Mouse (Mus musculus) embryonic facial prominence, embryonic 11.5 days (tissue): ENCODE data around the gene Wasf2. TPM values are rescaled to one million over a fixed set of nuclear protein-coding genes. Genes with fewer than 3 reads are reported as not detected.

ENCODE experiments used
- ATAC-seq: fragments of 200-750 bp; cut with Nextera tagmentation; replicated peaks from 2 replicates; pipeline ENCODE4 v1.8.0; 2017; ENCODE audit warnings: low read depth; ENCODE audit not compliant: insufficient number of reproducible peaks, low FRiP score, low TSS enrichment
- DNase-seq: peaks from one replicate; pipeline ENCODE4 v3.0.0-alpha.2; 2015; ENCODE audit warnings: low spot score
- H3K27ac ChIP-seq: fragments of 300-500 bp; sonication (generic); replicated peaks from 2 replicates; pipeline ENCODE4 v1.5.1; 2014; ENCODE audit warnings: mild to moderate bottlenecking, low read depth, low read length, control low read depth
- H3K27me3 ChIP-seq: fragments of 300-500 bp; sonication (generic); 2 replicates; pipeline ENCODE4 v1.6.1; 2014; ENCODE audit warnings: mild to moderate bottlenecking, low read length, moderate library complexity, mixed read lengths; ENCODE audit not compliant: control insufficient read depth, insufficient read depth
- H3K36me3 ChIP-seq: fragments of 300-500 bp; sonication (generic); replicated peaks from 2 replicates; pipeline ENCODE4 v1.6.1; 2014; ENCODE audit warnings: low read depth, mild to moderate bottlenecking, low read length, moderate library complexity, mixed read lengths; ENCODE audit not compliant: control insufficient read depth, insufficient read depth
- H3K4me1 ChIP-seq: fragments of 300-500 bp; sonication (generic); 2 replicates; pipeline ENCODE4 v1.6.1; 2014; ENCODE audit warnings: low read length, mixed read lengths; ENCODE audit not compliant: control insufficient read depth, insufficient read depth
- H3K4me2 ChIP-seq: fragments of 300-500 bp; sonication (generic); 2 replicates; pipeline ENCODE4 v1.6.1; 2014; ENCODE audit warnings: low read depth, mild to moderate bottlenecking, control low read depth, low read length, moderate library complexity
- H3K4me3 ChIP-seq: fragments of 300-500 bp; sonication (generic); 2 replicates; pipeline ENCODE4 v1.5.1; 2014; ENCODE audit warnings: low read depth, low read length, control low read depth
- H3K9ac ChIP-seq: fragments of 300-500 bp; sonication (generic); replicated peaks from 2 replicates; pipeline ENCODE4 v1.6.1; 2014; ENCODE audit warnings: mild to moderate bottlenecking, control low read depth, low read length
- H3K9me3 ChIP-seq: fragments of 300-500 bp; sonication (generic); replicated peaks from 2 replicates; pipeline ENCODE4 v1.6.1; 2016; ENCODE audit warnings: mild to moderate bottlenecking, low read length, inconsistent platforms, mixed read lengths; ENCODE audit not compliant: control insufficient read depth
- WGBS: fragments of 180-500 bp; shearing (Covaris S2); extraction: QIAGEN DNeasy Blood & Tissue Kit; methylation state at CpG from one replicate; pipeline ENCODE4 v1.1.7; 2014; 5-methylcytosine and 5-hydroxymethylcytosine counted together
- polyA plus RNA-seq: library from polyadenylated mRNA; unstranded; fragments of >200 nt; fragmentation: Nextera tagmentation; extraction: Ambion mirVana; gene quantifications from 2 replicates; pipeline ENCODE4 v1.2.1, GENCODE M21; 2014

Gene Wasf2
- polyA plus RNA-seq, 1 experiment from 2014 or later, result 75.9 TPM

DNA sequence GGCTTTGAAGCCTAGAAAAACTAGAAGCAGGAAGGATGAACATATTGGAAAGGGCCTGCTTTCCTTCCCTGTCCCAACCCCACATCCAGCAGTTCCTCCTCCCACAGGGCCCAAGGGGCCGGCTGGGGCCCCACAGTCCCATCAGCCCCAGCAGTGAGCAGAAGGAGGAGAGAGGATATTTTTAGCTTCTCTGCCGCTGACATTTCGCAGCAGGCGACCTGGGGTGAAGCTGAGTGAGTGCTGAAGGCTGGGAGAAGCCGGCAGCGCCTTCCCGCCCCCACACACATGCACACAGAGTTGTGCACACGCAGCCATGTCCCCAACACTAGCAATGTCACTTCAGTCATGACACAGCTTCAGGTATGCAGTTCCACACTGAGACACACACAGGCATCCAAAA is 42.5 kb upstream of the Wasf2 start:
- no peaks in the 10 kb centered on the region for H3K9me3 ChIP-seq
- H3K4me1 ChIP-seq, result peaks cover 25% of the 10 kb centered on the region
- no peak overlapping the region for H3K27ac ChIP-seq
- no peak overlapping the region for H3K4me3 ChIP-seq
- H3K27me3 ChIP-seq, result no peaks in the 10 kb centered on the region
- H3K36me3 ChIP-seq, result no peaks in the 10 kb centered on the region
- ATAC-seq (no peak), DNase-seq (no peak)
- no peak overlapping the region for H3K9ac ChIP-seq
- no peak overlapping the region for H3K4me2 ChIP-seq
- 32% methylated on average over 8 of the region's 8 CpGs for WGBS

GRCm38 (mm10) chr4:133089319-133089718 is 41.0 kb upstream of the Wasf2 start:
- 89% methylated on average over 9 of the region's 9 CpGs for WGBS
- no peaks in the 10 kb centered on the region for H3K27me3 ChIP-seq

GRCm38 (mm10) chr4:133089802-133090201 is 40.5 kb upstream of the Wasf2 start:
- Histone ChIP-seq H3K9me3 (no peaks in the 10 kb centered on the region), H3K27me3 (no peaks in the 10 kb centered on the region), H3K4me2 (no peak overlapping the region), H3K36me3 (no peaks in the 10 kb centered on the region), H3K4me1 (peaks cover 24% of the 10 kb centered on the region), H3K4me3 (no peak overlapping the region), H3K27ac (no peak overlapping the region), H3K9ac (no peak overlapping the region)
- no peak for DNase-seq
- WGBS, result 69% methylated on average over 4 of the region's 4 CpGs
- no peak for ATAC-seq

More at GRCm38 (mm10) chr4:133089319-133089718, 41.0 kb upstream of the Wasf2 start:
- DNase-seq (no peak), ATAC-seq (no peak)
- no peak overlapping the region for H3K4me2 ChIP-seq
- H3K4me3 ChIP-seq, result no peak overlapping the region
- H3K4me1 ChIP-seq, result peaks cover 28% of the 10 kb centered on the region
- H3K27ac ChIP-seq, result no peak overlapping the region
- no peaks in the 10 kb centered on the region for H3K36me3 ChIP-seq
- no peak overlapping the region for H3K9ac ChIP-seq
- no peaks in the 10 kb centered on the region for H3K9me3 ChIP-seq

DNA sequence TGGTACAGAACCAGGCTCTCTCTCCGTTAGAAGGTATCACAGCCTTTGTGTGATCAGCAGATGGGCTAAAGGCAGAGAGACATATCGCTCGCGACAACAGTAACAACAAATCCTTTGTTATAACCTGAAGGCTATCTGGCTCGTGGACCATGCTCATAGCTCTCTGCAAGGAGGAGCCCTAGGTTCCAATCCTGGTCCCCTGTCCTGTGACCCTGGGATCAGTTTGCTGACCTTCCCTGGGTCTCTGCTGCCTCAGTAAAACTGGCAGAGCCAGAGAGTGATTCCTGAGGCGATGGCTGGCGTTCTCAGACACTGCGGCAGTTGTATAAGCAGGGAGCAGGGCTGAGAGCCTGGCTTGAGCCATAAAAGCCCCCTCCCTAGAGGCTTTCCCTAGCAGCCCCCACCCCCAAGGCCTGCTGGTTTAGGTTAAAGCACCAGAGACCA is 40.0 kb upstream of the Wasf2 start:
- DNase-seq (no peak), ATAC-seq (no peak)
- 14% methylated on average over 8 of the region's 8 CpGs for WGBS
- Histone ChIP-seq H3K27me3 (no peaks in the 10 kb centered on the region), H3K9me3 (no peaks in the 10 kb centered on the region), H3K9ac (peak overlapping the region; percentile 44), H3K4me1 (peaks cover 21% of the 10 kb centered on the region), H3K36me3 (no peaks in the 10 kb centered on the region), H3K4me2 (no peak overlapping the region), H3K27ac (peak overlapping the region; percentile 65), H3K4me3 (no peak overlapping the region)

- DNase-seq (peak; percentile 56), ATAC-seq (no peak)
- 28% methylated on average over 18 of the region's 18 CpGs for WGBS
- Histone ChIP-seq H3K9me3 (no peaks in the 10 kb centered on the region), H3K36me3 (no peaks in the 10 kb centered on the region), H3K9ac (peak overlapping the region; percentile 44), H3K27me3 (no peaks in the 10 kb centered on the region), H3K27ac (peak overlapping the region; percentile 65), H3K4me2 (no peak overlapping the region), H3K4me1 (peaks cover 23% of the 10 kb centered on the region), H3K4me3 (no peak overlapping the region)
These were observed 39.4 kb upstream of the Wasf2 start for GRCm38 (mm10) chr4:133090720-133091458.

GRCm38 (mm10) chr4:133091459-133091785 is 38.9 kb upstream of the Wasf2 start:
- 83% methylated on average over 4 of the region's 4 CpGs for WGBS
- H3K9me3 ChIP-seq, result no peaks in the 10 kb centered on the region
- H3K9ac ChIP-seq, result no peak overlapping the region
- no peak overlapping the region for H3K4me2 ChIP-seq
- H3K4me3 ChIP-seq, result no peak overlapping the region
- peaks cover 23% of the 10 kb centered on the region for H3K4me1 ChIP-seq
- H3K27me3 ChIP-seq, result no peaks in the 10 kb centered on the region
- no peak for DNase-seq
- ATAC-seq, result no peak
- H3K36me3 ChIP-seq, result no peaks in the 10 kb centered on the region
- peak overlapping the region; percentile 65 for H3K27ac ChIP-seq

DNA sequence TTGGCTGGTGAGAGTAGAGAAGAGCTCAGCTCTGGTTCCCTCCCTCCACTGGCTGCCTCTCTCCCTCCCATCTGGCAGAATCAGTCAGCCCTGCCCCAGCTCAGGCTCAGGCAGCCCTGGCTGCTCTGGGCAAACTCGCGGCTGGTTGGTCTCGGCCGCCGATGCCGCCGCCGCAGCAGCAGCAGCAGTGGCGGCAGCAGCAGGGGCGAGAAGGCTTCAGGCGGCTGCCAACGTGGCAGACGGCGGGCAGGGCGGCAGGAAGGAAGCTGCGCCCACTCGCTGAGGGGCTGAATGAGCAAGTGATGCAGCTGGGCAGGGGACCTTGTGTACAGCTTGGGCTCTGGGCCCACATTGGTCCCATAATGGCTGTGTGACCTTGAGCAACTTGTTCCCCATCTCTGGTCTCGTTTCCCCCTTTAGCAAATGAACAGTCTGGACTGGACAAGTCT is 37.8 kb upstream of the Wasf2 start:
- DNase-seq (peak; percentile 58), ATAC-seq (no peak)
- Histone ChIP-seq H3K4me1 (peaks cover 23% of the 10 kb centered on the region), H3K9ac (peak overlapping the region; percentile 47), H3K27me3 (no peaks in the 10 kb centered on the region), H3K4me2 (peak overlapping the region; percentile 16; the same call in 1 of the 2 replicates), H3K4me3 (no peak overlapping the region), H3K9me3 (no peaks in the 10 kb centered on the region), H3K27ac (peak overlapping the region; percentile 47), H3K36me3 (no peaks in the 10 kb centered on the region)
- 5% methylated on average over 18 of the region's 18 CpGs for WGBS

- Histone ChIP-seq H3K4me1 (peaks cover 23% of the 10 kb centered on the region), H3K27me3 (no peaks in the 10 kb centered on the region), H3K9ac (peak overlapping the region; percentile 41; the same call in 1 of the 2 replicates), H3K4me3 (no peak overlapping the region), H3K4me2 (no peak overlapping the region), H3K36me3 (no peaks in the 10 kb centered on the region), H3K9me3 (no peaks in the 10 kb centered on the region), H3K27ac (no peak overlapping the region)
- 58% methylated on average over 6 of the region's 6 CpGs for WGBS
- DNase-seq, result no peak
- ATAC-seq, result no peak
These were observed 37.2 kb upstream of the Wasf2 start for GRCm38 (mm10) chr4:133093056-133093455.
